Mouse (Mus musculus) intestine, embryonic 15.5 days (tissue): ENCODE data around the gene Abat. TPM values are rescaled to one million over a fixed set of nuclear protein-coding genes. Genes with fewer than 3 reads are reported as not detected.
A peak's percentile ranks its signal among the peaks of the same experiment; 100 is the strongest.

ENCODE experiments used
- ATAC-seq: fragments of 200-750 bp; cut with Nextera tagmentation; 2 replicates; pipeline ENCODE4 v1.8.0; 2017; ENCODE audit warnings: moderate TSS enrichment, moderate library complexity
- H3K27ac ChIP-seq: fragments of 300-500 bp; sonication (generic); 2 replicates; pipeline ENCODE4 v1.5.1; 2015; ENCODE audit warnings: mild to moderate bottlenecking, inconsistent platforms
- H3K27me3 ChIP-seq: fragments of 300-500 bp; sonication (generic); replicated peaks from 2 replicates; pipeline ENCODE4 v1.6.1; 2015; ENCODE audit warnings: inconsistent platforms
- H3K36me3 ChIP-seq: fragments of 300-500 bp; sonication (generic); 2 replicates; pipeline ENCODE4 v1.6.1; 2015; ENCODE audit warnings: inconsistent platforms
- H3K4me1 ChIP-seq: fragments of 300-500 bp; sonication (generic); replicated peaks from 2 replicates; pipeline ENCODE4 v1.6.1; 2015; ENCODE audit warnings: inconsistent platforms
- H3K4me2 ChIP-seq: fragments of 300-500 bp; sonication (generic); replicated peaks from 2 replicates; pipeline ENCODE4 v1.6.1; 2015; ENCODE audit warnings: mild to moderate bottlenecking, inconsistent platforms
- H3K4me3 ChIP-seq: fragments of 300-500 bp; sonication (generic); replicated peaks from 2 replicates; pipeline ENCODE4 v1.5.1; 2015; ENCODE audit warnings: inconsistent platforms
- H3K9ac ChIP-seq: fragments of 300-500 bp; sonication (generic); 2 replicates; pipeline ENCODE4 v1.6.1; 2015; ENCODE audit warnings: inconsistent platforms
- H3K9me3 ChIP-seq: fragments of 300-500 bp; sonication (generic); 2 replicates; pipeline ENCODE4 v1.6.1; 2016; ENCODE audit warnings: inconsistent platforms
- WGBS: fragments of 180-500 bp; shearing (Covaris S2); methylation state at CpG from one replicate; pipeline ENCODE4 v1.1.7; 2015; 5-methylcytosine and 5-hydroxymethylcytosine counted together
- polyA plus RNA-seq: library from polyadenylated mRNA; unstranded; fragments of >200 nt; fragmentation: Nextera tagmentation; extraction: Ambion mirVana; gene quantifications from 2 replicates; pipeline ENCODE4 v1.2.1, GENCODE M21; 2015

The Abat gene
- polyA plus RNA-seq, 1 experiment from 2014 or later, result 72.4 TPM

- no peak overlapping the region for H3K9ac ChIP-seq
- WGBS, result 82% methylated on average over 4 of the region's 4 CpGs
- H3K4me3 ChIP-seq, result no peak overlapping the region
- ATAC-seq, result no peak; the same call in 1 of the 2 replicates
- no peaks in the 10 kb centered on the region for H3K4me1 ChIP-seq
- no peaks in the 10 kb centered on the region for H3K9me3 ChIP-seq
- no peak overlapping the region for H3K27ac ChIP-seq
- H3K27me3 ChIP-seq, result no peaks in the 10 kb centered on the region
- H3K4me2 ChIP-seq, result no peak overlapping the region
- peaks cover 7% of the 10 kb centered on the region; the same call in 1 of the 2 replicates for H3K36me3 ChIP-seq
Observed at GRCm38 (mm10) chr16:8613039-8613438, 99.8 kb downstream of the Abat start.

- H3K4me3 ChIP-seq, result no peak overlapping the region
- no peak overlapping the region for H3K27ac ChIP-seq
- H3K4me2 ChIP-seq, result no peak overlapping the region
- no peak overlapping the region for H3K9ac ChIP-seq
- ATAC-seq, result no peak
- H3K27me3 ChIP-seq, result no peaks in the 10 kb centered on the region
- 83% methylated on average over 3 of the region's 3 CpGs for WGBS
- H3K36me3 ChIP-seq, result peaks cover 7% of the 10 kb centered on the region; the same call in 1 of the 2 replicates
- no peaks in the 10 kb centered on the region for H3K4me1 ChIP-seq
- H3K9me3 ChIP-seq, result no peaks in the 10 kb centered on the region
Observed at GRCm38 (mm10) chr16:8613447-8613846, 100.2 kb downstream of the Abat start.

DNA sequence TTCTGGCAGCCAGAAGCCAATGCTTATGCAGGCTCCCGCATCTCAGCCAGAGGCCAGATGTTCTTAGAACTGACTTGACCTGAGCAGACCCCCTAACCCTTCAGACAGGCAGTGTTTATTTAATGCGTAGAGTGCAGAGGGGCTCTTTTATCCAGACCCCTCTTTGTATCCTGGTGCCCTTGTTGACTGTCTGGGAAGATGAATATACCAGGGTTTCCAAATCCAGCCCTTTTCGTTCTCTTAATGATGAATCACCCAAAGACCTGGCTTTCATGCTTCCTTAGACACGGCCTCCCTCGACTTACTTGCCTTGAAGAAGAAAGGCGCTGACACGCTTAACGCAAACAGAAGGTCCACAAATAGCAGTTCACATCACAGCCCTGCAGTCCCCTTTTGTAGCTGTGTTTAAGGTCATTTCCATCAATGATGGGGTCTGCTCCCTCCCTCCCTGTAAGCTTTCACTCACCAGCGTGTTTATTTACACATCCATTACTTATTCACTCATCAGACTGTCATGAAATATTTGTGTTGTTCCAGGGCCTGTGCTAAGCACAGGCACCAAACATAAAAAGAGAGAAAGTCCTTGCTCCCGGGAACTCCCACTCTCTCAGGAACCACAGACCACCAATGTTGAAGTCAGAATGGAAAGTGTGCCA is 106.6 kb downstream of the Abat start:
- Histone ChIP-seq H3K4me2 (no peak overlapping the region), H3K27me3 (no peaks in the 10 kb centered on the region), H3K27ac (peak overlapping the region; percentile 13; the same call in 1 of the 2 replicates), H3K9me3 (no peaks in the 10 kb centered on the region), H3K4me3 (no peak overlapping the region), H3K36me3 (no peaks in the 10 kb centered on the region), H3K4me1 (peaks cover 12% of the 10 kb centered on the region; the same call in 1 of the 2 replicates), H3K9ac (no peak overlapping the region)
- WGBS, result 23% methylated on average over 10 of the region's 10 CpGs
- peak; percentile 35; the same call in 1 of the 2 replicates for ATAC-seq

- H3K36me3 ChIP-seq, result no peaks in the 10 kb centered on the region
- peak; percentile 89 for ATAC-seq
- H3K9me3 ChIP-seq, result no peaks in the 10 kb centered on the region
- 45% methylated on average over 16 of the region's 16 CpGs for WGBS
- H3K27me3 ChIP-seq, result no peaks in the 10 kb centered on the region
- H3K9ac ChIP-seq, result no peak overlapping the region
- no peak overlapping the region for H3K4me2 ChIP-seq
- H3K4me1 ChIP-seq, result peaks cover 12% of the 10 kb centered on the region; the same call in 1 of the 2 replicates
- H3K4me3 ChIP-seq, result no peak overlapping the region
- peak overlapping the region; percentile 13 for H3K27ac ChIP-seq
Observed at GRCm38 (mm10) chr16:8620315-8621115, 107.3 kb downstream of the Abat start.

DNA sequence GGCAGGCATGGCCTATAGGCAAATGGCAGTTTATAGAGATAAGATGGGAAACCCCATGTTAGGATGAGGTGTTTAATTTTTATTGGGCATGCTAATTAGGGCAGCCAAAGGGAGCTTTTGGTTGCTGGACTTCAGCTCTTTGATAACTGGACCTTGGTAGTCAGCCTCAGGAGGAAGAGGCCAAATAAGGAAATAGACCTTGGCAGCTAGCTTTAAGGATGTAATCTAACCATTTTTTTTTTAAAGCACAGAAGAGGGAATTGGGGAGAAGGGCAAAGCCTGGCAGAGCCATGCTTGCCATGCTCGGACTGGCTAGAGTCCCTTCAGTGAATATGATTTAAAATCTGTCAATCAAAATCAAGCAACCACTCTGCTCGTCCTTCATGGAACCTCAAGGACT is 117.2 kb downstream of the Abat start:
- H3K27ac ChIP-seq, result no peak overlapping the region
- no peak overlapping the region for H3K9ac ChIP-seq
- no peaks in the 10 kb centered on the region for H3K9me3 ChIP-seq
- H3K27me3 ChIP-seq, result no peaks in the 10 kb centered on the region
- 78% methylated on average over 2 of the region's 2 CpGs for WGBS
- no peak overlapping the region for H3K4me3 ChIP-seq
- 0 out of 2 replicates have a peak, but pooled peaks cover 6% of the 10 kb centered on the region for H3K4me1 ChIP-seq
- H3K36me3 ChIP-seq, result peaks cover 7% of the 10 kb centered on the region; the same call in 1 of the 2 replicates
- peak; percentile 18; the same call in 1 of the 2 replicates for ATAC-seq
- no peak overlapping the region for H3K4me2 ChIP-seq

DNA sequence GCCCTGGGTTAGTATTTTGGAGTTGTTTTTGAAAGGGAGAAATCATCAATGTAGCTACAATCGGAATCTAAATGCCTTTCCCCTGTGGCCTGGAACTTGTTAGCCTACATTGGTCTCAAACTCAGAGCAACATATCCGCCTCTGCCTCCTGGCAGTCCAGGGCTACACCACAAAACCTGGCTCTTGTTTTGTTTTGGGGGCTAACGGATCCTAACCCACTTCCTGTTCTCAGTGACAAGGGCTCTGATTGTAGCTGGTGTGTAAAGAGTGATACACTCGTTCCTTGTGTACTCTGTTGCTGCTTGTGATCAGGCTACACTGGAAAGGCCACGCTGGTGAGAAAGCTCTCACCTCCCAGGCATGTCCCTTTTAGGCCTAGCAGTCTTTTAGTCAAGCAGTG is 118.2 kb downstream of the Abat start:
- no peak for ATAC-seq
- Histone ChIP-seq H3K27me3 (no peaks in the 10 kb centered on the region), H3K9me3 (no peaks in the 10 kb centered on the region), H3K27ac (no peak overlapping the region), H3K4me3 (no peak overlapping the region), H3K4me2 (no peak overlapping the region), H3K9ac (no peak overlapping the region), H3K4me1 (peaks cover 13% of the 10 kb centered on the region), H3K36me3 (peaks cover 7% of the 10 kb centered on the region; the same call in 1 of the 2 replicates)
- WGBS, result 85% methylated on average over 5 of the region's 5 CpGs

DNA sequence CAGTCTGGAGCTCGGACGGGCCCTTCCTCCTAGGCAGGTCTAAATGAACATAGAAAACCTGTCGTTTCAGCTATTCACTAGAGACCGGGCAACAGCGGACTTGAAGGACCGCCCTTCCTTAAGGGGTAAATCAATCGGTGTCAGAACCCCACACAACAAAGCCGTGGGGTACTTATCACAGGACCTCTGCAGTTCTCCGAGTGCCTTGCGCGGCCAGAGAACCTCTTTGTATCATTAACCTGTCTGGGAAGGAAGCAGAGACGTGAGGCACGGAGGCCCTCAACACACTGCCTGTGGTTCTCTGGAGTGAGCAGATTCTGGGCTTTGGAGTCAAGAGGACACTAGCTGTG is 123.6 kb downstream of the Abat start:
- H3K27ac ChIP-seq, result peak overlapping the region; percentile 92
- WGBS, result under 1% methylated on average over 13 of the region's 13 CpGs
- no peaks in the 10 kb centered on the region for H3K9me3 ChIP-seq
- H3K4me1 ChIP-seq, result peaks cover 23% of the 10 kb centered on the region
- peak overlapping the region; percentile 89 for H3K9ac ChIP-seq
- peak overlapping the region; percentile 78 for H3K4me3 ChIP-seq
- no peaks in the 10 kb centered on the region for H3K27me3 ChIP-seq
- peak; percentile 16 for ATAC-seq
- H3K4me2 ChIP-seq, result peak overlapping the region; percentile 64
- H3K36me3 ChIP-seq, result peaks cover 10% of the 10 kb centered on the region; the same call in 1 of the 2 replicates

GRCm38 (mm10) chr16:8637217-8638051 is 124.2 kb downstream of the Abat start, which contains the start of the genes Pmm2 and Tmem186:
Gene Pmm2 (plus strand): TSS chr16:8637674.
Gene Tmem186 (minus strand): TSS chr16:8637712.
- Histone ChIP-seq H3K27me3 (no peaks in the 10 kb centered on the region), H3K9me3 (no peaks in the 10 kb centered on the region), H3K4me3 (peak within 1 kb of the TSS; percentile 78), H3K9ac (peak within 1 kb of the TSS; percentile 89), H3K4me2 (peak within 1 kb of the TSS; percentile 64), H3K27ac (peak within 1 kb of the TSS; percentile 92), H3K4me1 (peaks cover 23% of the 10 kb centered on the region), H3K36me3 (peaks cover 10% of the 10 kb centered on the region; the same call in 1 of the 2 replicates)
- under 1% methylated on average over 59 of the region's 59 CpGs for WGBS
- peak; percentile 92 for ATAC-seq

DNA sequence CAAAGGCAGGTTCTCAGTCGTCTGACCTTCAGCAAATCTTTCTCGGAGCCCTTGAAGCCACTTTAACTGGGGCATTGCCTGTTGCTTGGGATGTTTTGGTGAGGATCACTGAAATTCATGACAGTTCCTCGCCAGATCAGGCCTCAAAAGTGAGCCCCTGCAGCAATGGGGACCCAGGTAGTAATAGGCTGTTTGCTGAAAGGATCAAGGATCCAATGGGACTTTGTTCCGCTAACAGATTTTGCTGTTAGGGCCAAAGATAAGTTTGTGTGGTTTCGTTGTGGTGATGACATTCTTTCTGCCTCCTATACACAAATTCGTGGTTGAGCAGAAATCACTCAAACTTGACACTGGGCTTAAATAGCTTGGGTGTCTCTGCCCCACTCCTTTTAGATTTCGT is 124.9 kb downstream of the Abat start:
- H3K9me3 ChIP-seq, result no peaks in the 10 kb centered on the region
- peak overlapping the region; percentile 92 for H3K27ac ChIP-seq
- H3K27me3 ChIP-seq, result no peaks in the 10 kb centered on the region
- H3K9ac ChIP-seq, result peak overlapping the region; percentile 89
- peaks cover 17% of the 10 kb centered on the region; the same call in 1 of the 2 replicates for H3K36me3 ChIP-seq
- 30% methylated on average over 7 of the region's 7 CpGs for WGBS
- H3K4me3 ChIP-seq, result peak overlapping the region; percentile 78
- ATAC-seq, result no peak
- peak overlapping the region; percentile 64 for H3K4me2 ChIP-seq
- peaks cover 23% of the 10 kb centered on the region for H3K4me1 ChIP-seq

- 64% methylated on average over 11 of the region's 11 CpGs for WGBS
- H3K27ac ChIP-seq, result peak overlapping the region; percentile 52
- H3K36me3 ChIP-seq, result peaks cover 20% of the 10 kb centered on the region
- H3K4me3 ChIP-seq, result no peak overlapping the region
- H3K4me1 ChIP-seq, result peaks cover 23% of the 10 kb centered on the region
- ATAC-seq, result 0 out of 2 replicates have a peak, but pooled peaks have one; percentile 26
- no peak overlapping the region; the same call in 1 of the 2 replicates for H3K9ac ChIP-seq
- no peaks in the 10 kb centered on the region for H3K27me3 ChIP-seq
- H3K9me3 ChIP-seq, result no peaks in the 10 kb centered on the region
- H3K4me2 ChIP-seq, result peak overlapping the region; percentile 31
Observed at GRCm38 (mm10) chr16:8639466-8640191, 126.4 kb downstream of the Abat start.

GRCm38 (mm10) chr16:8643855-8644254 is 130.6 kb downstream of the Abat start:
- Histone ChIP-seq H3K4me1 (0 out of 2 replicates have a peak, but pooled peaks cover 4% of the 10 kb centered on the region), H3K36me3 (peaks cover 17% of the 10 kb centered on the region), H3K27ac (no peak overlapping the region), H3K4me2 (no peak overlapping the region), H3K27me3 (no peaks in the 10 kb centered on the region), H3K4me3 (no peak overlapping the region), H3K9ac (no peak overlapping the region), H3K9me3 (no peaks in the 10 kb centered on the region)
- ATAC-seq, result peak; percentile 84
- WGBS, result 72% methylated on average over 2 of the region's 2 CpGs
